Mouse (Mus musculus): ENCODE results near the gene Pip5k1c. TPM values are rescaled to one million over a fixed set of nuclear protein-coding genes. Genes with fewer than 3 reads are reported as not detected.

Gene Pip5k1c
- polyA plus RNA-seq, 1 experiment from 2014 or later, result 58.5 TPM

GRCm38 (mm10) chr10:81358209-81358608 is 65.4 kb downstream of the Pip5k1c start:
- ATAC-seq (ENCODE audit: low FRiP score, low read depth), result no peak
- peak overlapping the region; percentile 86 for H3K9ac ChIP-seq
- peaks cover 21% of the 10 kb centered on the region for H3K36me3 ChIP-seq
- WGBS, result 35% methylated on average over 4 of the region's 4 CpGs
- H3K27me3 ChIP-seq, result peaks cover 9% of the 10 kb centered on the region
- H3K4me3 ChIP-seq, result peak overlapping the region; percentile 73
- H3K4me2 ChIP-seq (replicated peaks), result peak overlapping the region; percentile 97
- H3K27ac ChIP-seq, result no peak overlapping the region
- H3K9me3 ChIP-seq, result no peaks in the 10 kb centered on the region
- H3K4me1 ChIP-seq, result peaks cover 38% of the 10 kb centered on the region

GRCm38 (mm10) chr10:81358841-81359240 is 66.1 kb downstream of the Pip5k1c start:
- peak overlapping the region; percentile 86; the same call in 1 of the 2 replicates for H3K9ac ChIP-seq

GRCm38 (mm10) chr10:81360721-81361120 is 68.0 kb downstream of the Pip5k1c start:
- peaks cover 34% of the 10 kb centered on the region for H3K27me3 ChIP-seq
- H3K9ac ChIP-seq, result peak overlapping the region; percentile 45; the same call in 1 of the 2 replicates
- no peaks in the 10 kb centered on the region for H3K9me3 ChIP-seq
- H3K4me3 ChIP-seq, result no peak overlapping the region
- H3K4me1 ChIP-seq, result peaks cover 58% of the 10 kb centered on the region
- no peak overlapping the region for H3K4me2 ChIP-seq (replicated peaks)
- 56% methylated on average over 8 of the region's 8 CpGs for WGBS
- ATAC-seq (ENCODE audit: low FRiP score, low read depth), result no peak
- no peak overlapping the region for H3K27ac ChIP-seq
- peaks cover 23% of the 10 kb centered on the region for H3K36me3 ChIP-seq

More at GRCm38 (mm10) chr10:81358841-81359240, 66.1 kb downstream of the Pip5k1c start:
- peaks cover 15% of the 10 kb centered on the region for H3K27me3 ChIP-seq
- peaks cover 44% of the 10 kb centered on the region for H3K4me1 ChIP-seq
- H3K27ac ChIP-seq, result no peak overlapping the region
- ATAC-seq (ENCODE audit: low FRiP score, low read depth), result no peak
- H3K9me3 ChIP-seq, result no peaks in the 10 kb centered on the region
- WGBS, result 59% methylated on average over 1 of the region's 1 CpGs
- H3K4me3 ChIP-seq, result no peak overlapping the region
- peaks cover 23% of the 10 kb centered on the region for H3K36me3 ChIP-seq
- H3K4me2 ChIP-seq (replicated peaks), result peak overlapping the region; percentile 97

- Histone ChIP-seq H3K4me3 (no peak overlapping the region), H3K27ac (no peak overlapping the region), H3K9me3 (no peaks in the 10 kb centered on the region), H3K9ac (no peak overlapping the region), H3K4me1 (peaks cover 51% of the 10 kb centered on the region), H3K4me2 (replicated peaks) (no peak overlapping the region), H3K36me3 (peaks cover 40% of the 10 kb centered on the region), H3K27me3 (peaks cover 40% of the 10 kb centered on the region)
- 74% methylated on average over 12 of the region's 12 CpGs for WGBS
- no peak for ATAC-seq (ENCODE audit: low FRiP score, low read depth)
These were observed 69.7 kb downstream of the Pip5k1c start for GRCm38 (mm10) chr10:81362336-81362949.

GRCm38 (mm10) chr10:81363436-81364346 is 70.9 kb downstream of the Pip5k1c start:
- peak overlapping the region; percentile 57 for H3K9ac ChIP-seq
- H3K4me1 ChIP-seq, result peaks cover 40% of the 10 kb centered on the region
- ATAC-seq (ENCODE audit: low FRiP score, low read depth), result no peak
- H3K4me2 ChIP-seq (replicated peaks), result peak overlapping the region; percentile 66
- H3K27ac ChIP-seq, result no peak overlapping the region
- peaks cover 40% of the 10 kb centered on the region for H3K27me3 ChIP-seq
- 8% methylated on average over 53 of the region's 54 CpGs for WGBS
- peak overlapping the region; percentile 41 for H3K4me3 ChIP-seq
- H3K9me3 ChIP-seq, result no peaks in the 10 kb centered on the region
- peaks cover 52% of the 10 kb centered on the region for H3K36me3 ChIP-seq

GRCm38 (mm10) chr10:81364666-81365065 is 71.9 kb downstream of the Pip5k1c start:
- Histone ChIP-seq H3K9me3 (no peaks in the 10 kb centered on the region), H3K4me1 (peaks cover 33% of the 10 kb centered on the region), H3K9ac (peak overlapping the region; percentile 57), H3K4me2 (replicated peaks) (peak overlapping the region; percentile 66), H3K4me3 (peak overlapping the region; percentile 41), H3K27ac (no peak overlapping the region), H3K27me3 (peaks cover 40% of the 10 kb centered on the region), H3K36me3 (peaks cover 62% of the 10 kb centered on the region)
- no peak for ATAC-seq (ENCODE audit: low FRiP score, low read depth)
- WGBS, result 8% methylated on average over 28 of the region's 28 CpGs

GRCm38 (mm10) chr10:81365073-81365472 is 72.3 kb downstream of the Pip5k1c start:
- Histone ChIP-seq H3K4me3 (no peak overlapping the region), H3K27me3 (peaks cover 40% of the 10 kb centered on the region), H3K9me3 (no peaks in the 10 kb centered on the region), H3K27ac (no peak overlapping the region), H3K4me1 (peaks cover 33% of the 10 kb centered on the region), H3K36me3 (peaks cover 66% of the 10 kb centered on the region), H3K9ac (peak overlapping the region; percentile 57; the same call in 1 of the 2 replicates), H3K4me2 (replicated peaks) (peak overlapping the region; percentile 66; the same call in 1 of the 2 replicates)
- no peak for ATAC-seq (ENCODE audit: low FRiP score, low read depth)
- 31% methylated on average over 4 of the region's 4 CpGs for WGBS

- no peak for ATAC-seq (ENCODE audit: low FRiP score, low read depth)
- H3K36me3 ChIP-seq, result peaks cover 73% of the 10 kb centered on the region
- H3K27me3 ChIP-seq, result peaks cover 40% of the 10 kb centered on the region
- peaks cover 28% of the 10 kb centered on the region for H3K4me1 ChIP-seq
- peak within 1 kb of the TSS; percentile 41 for H3K4me3 ChIP-seq
- H3K27ac ChIP-seq, result peak within 1 kb of the TSS; percentile 6; the same call in 1 of the 2 replicates
- 26% methylated on average over 12 of the region's 12 CpGs for WGBS
- H3K9me3 ChIP-seq, result no peaks in the 10 kb centered on the region
- H3K4me2 ChIP-seq (replicated peaks), result peak within 1 kb of the TSS; percentile 66
- peak within 1 kb of the TSS; percentile 57 for H3K9ac ChIP-seq
These were observed 73.1 kb downstream of the Pip5k1c start, which contains the start of gene 4930404N11Rik for GRCm38 (mm10) chr10:81365672-81366476. Gene 4930404N11Rik, minus strand, starts transcription at chr10:81365816.

GRCm38 (mm10) chr10:81366477-81367206 is 73.9 kb downstream of the Pip5k1c start:
- Histone ChIP-seq H3K27ac (peak overlapping the region; percentile 6; the same call in 1 of the 2 replicates), H3K36me3 (peaks cover 73% of the 10 kb centered on the region), H3K4me3 (no peak overlapping the region), H3K27me3 (peaks cover 40% of the 10 kb centered on the region), H3K4me2 (replicated peaks) (no peak overlapping the region), H3K9ac (no peak overlapping the region), H3K9me3 (no peaks in the 10 kb centered on the region), H3K4me1 (peaks cover 26% of the 10 kb centered on the region)
- 83% methylated on average over 6 of the region's 6 CpGs for WGBS
- ATAC-seq (ENCODE audit: low FRiP score, low read depth), result no peak

GRCm38 (mm10) chr10:81367207-81367495 is 74.4 kb downstream of the Pip5k1c start:
- Histone ChIP-seq H3K9ac (no peak overlapping the region), H3K27ac (no peak overlapping the region), H3K4me2 (replicated peaks) (no peak overlapping the region), H3K36me3 (peaks cover 73% of the 10 kb centered on the region), H3K9me3 (no peaks in the 10 kb centered on the region), H3K4me3 (no peak overlapping the region), H3K4me1 (peaks cover 26% of the 10 kb centered on the region), H3K27me3 (peaks cover 40% of the 10 kb centered on the region)
- no peak for ATAC-seq (ENCODE audit: low FRiP score, low read depth)
- 81% methylated on average over 6 of the region's 6 CpGs for WGBS

All from limb, embryonic 13.5 days (tissue).